ENCODE assay signal across 1 mouse cellular context in the genomic region with DNA sequence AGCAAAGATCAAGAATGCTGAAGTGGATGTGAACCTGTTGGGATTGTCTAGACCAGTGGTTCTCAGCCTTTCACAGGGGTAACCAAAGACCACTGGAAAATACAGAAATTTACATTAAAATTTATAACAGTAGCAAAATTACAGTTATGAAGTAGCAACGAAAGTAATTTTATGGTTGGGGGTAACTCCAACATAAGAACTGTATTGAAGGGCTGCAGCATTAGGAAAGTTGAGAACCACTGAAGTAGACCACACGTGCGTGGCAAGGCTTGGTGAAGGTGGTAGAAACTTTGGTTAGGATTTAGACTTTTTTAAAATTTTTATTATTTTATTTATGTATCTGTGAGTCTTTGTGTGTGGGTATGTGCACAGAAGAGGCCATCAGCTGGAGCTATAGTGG.
TF ChIP-seq lines count a peak whose summit lies in the region.

A gene (plus strand): TSS at position 301 of the 400 bp plus-strand sequence.

TF ChIP-seq in CH12.LX, 34 proteins besides CTCF, POLR2A, EP300 and RAD21 (continued from another document):
- TF ChIP-seq HCFC1 (IDR thresholded peaks at IDR 0.05; ENCODE audit: low read depth, low read length) (no peak), MXI1 (IDR thresholded peaks at IDR 0.05; ENCODE audit: low read depth, low read length) (no peak), JUND (conservative IDR thresholded peaks at IDR 0.05; ENCODE audit: low read depth, low read length) (no peak), MAX (IDR thresholded peaks at IDR 0.05; ENCODE audit: low read length) (no peak), PAX5 (IDR thresholded peaks at IDR 0.05; ENCODE audit: low read length) (no peak), ZC3H11A (IDR thresholded peaks at IDR 0.05; ENCODE audit: low read depth, low read length) (no peak), UBTF (IDR thresholded peaks at IDR 0.05; ENCODE audit: low read depth, low read length) (no peak), ZMIZ1 (IDR thresholded peaks at IDR 0.05; ENCODE audit: low read depth, low read length) (no peak), TCF12 (IDR thresholded peaks at IDR 0.05; ENCODE audit: low read depth, low read length) (no peak)
